Mouse (Mus musculus) intestine, postnatal 0 days (tissue): Measurements from ENCODE around the gene Nfatc3. TPM values are rescaled to one million over a fixed set of nuclear protein-coding genes. Genes with fewer than 3 reads are reported as not detected.

Source experiments
- ATAC-seq: fragments of 200-750 bp; cut with Nextera tagmentation; 2 replicates; pipeline ENCODE4 v1.8.0; 2017; ENCODE audit warnings: mild to moderate bottlenecking, moderate TSS enrichment, moderate library complexity
- H3K27ac ChIP-seq: fragments of 300-500 bp; sonication (generic); 2 replicates; pipeline ENCODE4 v1.5.1; 2014; ENCODE audit warnings: mild to moderate bottlenecking, low read depth, low read length, moderate library complexity
- H3K27me3 ChIP-seq: fragments of 300-500 bp; sonication (generic); replicated peaks from 2 replicates; pipeline ENCODE4 v1.6.1; 2014; ENCODE audit warnings: low read length, mixed read lengths; ENCODE audit not compliant: control insufficient read depth, insufficient read depth
- H3K36me3 ChIP-seq: fragments of 300-500 bp; sonication (generic); 2 replicates; pipeline ENCODE4 v1.6.1; 2014; ENCODE audit warnings: mild to moderate bottlenecking, moderate library complexity; ENCODE audit not compliant: control insufficient read depth, insufficient read depth
- H3K4me1 ChIP-seq: fragments of 300-500 bp; sonication (generic); replicated peaks from 2 replicates; pipeline ENCODE4 v1.6.1; 2014; ENCODE audit warnings: antibody characterized with exemption, low read length, mixed read lengths; ENCODE audit not compliant: control insufficient read depth, insufficient read depth
- H3K4me2 ChIP-seq: fragments of 300-500 bp; sonication (generic); replicated peaks from 2 replicates; pipeline ENCODE4 v1.6.1; 2014; ENCODE audit warnings: low read depth, mild to moderate bottlenecking, moderate library complexity
- H3K4me3 ChIP-seq: fragments of 300-500 bp; sonication (generic); 2 replicates; pipeline ENCODE4 v1.5.1; 2014; ENCODE audit warnings: low read depth, low read length
- H3K9ac ChIP-seq: fragments of 300-500 bp; sonication (generic); 2 replicates; pipeline ENCODE4 v1.6.1; 2014; ENCODE audit warnings: mild to moderate bottlenecking, low read depth, low read length
- H3K9me3 ChIP-seq: fragments of 300-500 bp; sonication (generic); 2 replicates; pipeline ENCODE4 v1.6.1; 2016; ENCODE audit warnings: mixed run types; ENCODE audit not compliant: control insufficient read depth
- CTCF ChIP-seq: sonication (generic); IDR thresholded peaks from 2 replicates; pipeline ENCODE4 v1.5.1; 2016; ENCODE audit warnings: low read depth, mild to moderate bottlenecking, control low read depth, antibody characterized with exemption, moderate library complexity
- WGBS: fragments of 180-500 bp; shearing (Covaris S2); extraction: QIAGEN DNeasy Blood & Tissue Kit; methylation state at CpG from one replicate; pipeline ENCODE4 v1.1.7; 2014; 5-methylcytosine and 5-hydroxymethylcytosine counted together
- polyA plus RNA-seq: library from polyadenylated mRNA; unstranded; fragments of >200 nt; fragmentation: Nextera tagmentation; extraction: Ambion mirVana; gene quantifications from 2 replicates; pipeline ENCODE4 v1.2.1, GENCODE M21; 2015

Nfatc3 gene
- polyA plus RNA-seq, 1 experiment from 2014 or later = 3.1 TPM

DNA sequence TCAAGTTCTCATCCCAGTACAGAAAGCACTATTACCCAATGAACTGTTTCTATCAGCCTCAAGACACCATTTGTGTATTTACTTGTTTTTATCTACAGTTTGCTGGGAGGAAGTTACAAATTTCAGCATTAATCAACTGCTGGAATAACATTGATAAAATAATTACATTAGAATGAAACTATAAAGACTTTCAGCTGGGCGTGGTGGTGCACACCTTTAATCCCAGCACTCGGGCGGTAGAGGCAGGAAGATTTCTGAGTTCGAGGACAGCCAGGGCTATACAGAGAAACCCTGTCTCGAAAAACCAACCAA, 17.2 kb downstream of the Nfatc3 start:
- Histone ChIP-seq H3K9ac (no peak overlapping the region), H3K36me3 (peaks cover 9% of the 10 kb centered on the region; the same call in 1 of the 2 replicates), H3K27ac (no peak overlapping the region), H3K4me2 (no peak overlapping the region), H3K27me3 (no peaks in the 10 kb centered on the region), H3K4me1 (no peaks in the 10 kb centered on the region), H3K9me3 (no peaks in the 10 kb centered on the region), H3K4me3 (no peak overlapping the region)
- ATAC-seq = no peak
- WGBS = 85% methylated on average over 5 of the region's 5 CpGs
- no peak for TF ChIP-seq CTCF

DNA sequence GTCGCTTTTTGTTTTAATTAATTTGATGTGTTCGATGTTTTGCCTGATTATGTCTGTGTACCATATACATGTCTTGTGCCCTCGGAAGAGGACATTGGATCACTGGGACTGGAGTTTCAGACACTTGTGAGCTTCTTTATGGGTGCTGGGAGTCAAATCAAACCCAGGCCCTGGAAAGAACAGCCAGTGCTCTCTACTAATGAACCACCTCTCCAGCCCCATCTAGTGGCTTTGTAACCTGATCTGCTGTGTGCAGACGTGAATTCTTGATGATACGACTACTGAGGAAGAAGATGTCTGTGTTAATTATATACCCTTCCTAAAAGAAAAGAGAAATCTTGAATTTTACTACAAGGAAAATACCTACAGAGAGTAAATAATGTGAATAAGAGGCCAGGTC, 18.0 kb downstream of the Nfatc3 start:
- no peak overlapping the region for H3K4me3 ChIP-seq
- H3K4me1 ChIP-seq = no peaks in the 10 kb centered on the region
- ATAC-seq = no peak
- no peak overlapping the region for H3K4me2 ChIP-seq
- H3K9ac ChIP-seq = no peak overlapping the region
- H3K36me3 ChIP-seq = peaks cover 15% of the 10 kb centered on the region
- WGBS = 80% methylated on average over 5 of the region's 5 CpGs
- H3K27me3 ChIP-seq = no peaks in the 10 kb centered on the region
- no peaks in the 10 kb centered on the region for H3K9me3 ChIP-seq
- TF ChIP-seq CTCF = peak; percentile 67
- H3K27ac ChIP-seq = no peak overlapping the region

DNA sequence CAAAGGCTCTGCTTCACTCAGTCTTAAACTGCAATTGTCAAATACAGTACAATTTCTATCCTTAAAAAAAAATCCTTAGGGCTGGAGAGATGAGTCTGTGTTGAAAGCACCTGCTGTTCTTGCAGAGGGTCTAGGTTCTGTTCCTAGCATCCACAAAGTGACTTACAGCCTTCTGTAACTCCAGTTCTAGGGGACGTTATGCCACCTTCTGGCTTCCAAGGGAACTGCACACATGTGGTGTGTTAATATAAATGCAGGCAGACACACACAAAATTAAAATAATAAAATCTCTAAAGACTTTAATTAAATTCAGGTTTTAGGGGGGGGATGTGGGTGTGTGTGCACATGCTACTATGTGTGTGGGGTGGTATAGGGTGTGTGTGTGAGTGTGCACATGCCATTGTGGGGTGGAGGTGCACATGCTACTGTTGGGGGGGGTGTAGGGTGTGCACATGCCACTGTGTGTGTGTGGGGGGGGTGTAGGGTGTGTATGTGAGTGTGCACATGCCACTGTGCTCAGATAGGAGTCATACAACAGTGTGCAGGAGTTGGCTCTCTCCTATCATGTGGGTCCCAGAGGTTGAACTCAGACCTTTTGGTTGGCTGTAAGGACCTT, 18.9 kb downstream of the Nfatc3 start:
- Histone ChIP-seq H3K9me3 (no peaks in the 10 kb centered on the region), H3K27me3 (no peaks in the 10 kb centered on the region), H3K36me3 (peaks cover 16% of the 10 kb centered on the region), H3K4me3 (no peak overlapping the region), H3K9ac (no peak overlapping the region), H3K27ac (no peak overlapping the region), H3K4me1 (no peaks in the 10 kb centered on the region), H3K4me2 (no peak overlapping the region)
- peak; percentile 49 for TF ChIP-seq CTCF
- WGBS = 90% methylated on average over 1 of the region's 1 CpGs
- ATAC-seq = no peak

DNA sequence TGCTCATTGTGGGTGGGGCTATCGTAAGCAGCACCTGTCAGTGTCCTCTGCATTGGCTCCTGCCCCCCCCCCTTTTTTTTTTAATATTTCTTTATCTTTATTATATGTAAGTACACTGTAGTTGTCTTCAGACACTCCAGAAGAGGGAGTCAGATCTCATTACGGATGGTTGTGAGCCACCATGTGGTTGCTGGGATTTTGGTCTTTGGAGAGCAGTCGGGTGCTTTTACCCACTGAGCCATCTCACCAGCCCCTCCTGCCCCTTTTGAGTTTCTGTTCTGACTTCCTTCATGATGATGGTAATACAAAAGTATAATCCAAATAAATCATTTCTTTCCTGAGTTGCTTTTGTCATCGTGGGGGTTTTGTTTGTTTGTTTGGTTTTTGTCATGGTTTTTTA, 43.7 kb downstream of the Nfatc3 start:
- Histone ChIP-seq H3K4me3 (no peak overlapping the region), H3K36me3 (peaks cover 29% of the 10 kb centered on the region), H3K4me1 (no peaks in the 10 kb centered on the region), H3K27ac (no peak overlapping the region), H3K4me2 (no peak overlapping the region), H3K27me3 (no peaks in the 10 kb centered on the region), H3K9me3 (no peaks in the 10 kb centered on the region), H3K9ac (no peak overlapping the region)
- WGBS = 80% methylated on average over 4 of the region's 4 CpGs
- no peak for TF ChIP-seq CTCF
- no peak for ATAC-seq

DNA sequence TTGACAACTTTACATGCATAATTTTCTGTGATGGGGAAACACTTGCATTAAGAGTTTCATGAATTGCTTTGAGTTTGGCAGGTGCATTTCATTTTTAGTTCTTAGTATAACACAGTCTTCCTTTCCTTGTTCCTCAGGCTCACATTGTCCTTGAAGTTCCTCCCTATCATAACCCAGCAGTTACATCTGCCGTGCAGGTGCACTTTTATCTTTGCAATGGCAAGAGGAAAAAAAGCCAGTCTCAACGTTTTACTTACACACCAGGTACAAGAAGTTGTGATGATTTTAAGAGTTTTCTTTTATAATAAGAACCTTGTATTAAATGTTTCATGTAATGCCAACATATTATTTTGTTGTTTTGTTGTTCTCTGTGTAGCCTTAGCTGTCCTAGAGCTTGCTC, 45.2 kb downstream of the Nfatc3 start:
- Histone ChIP-seq H3K27me3 (no peaks in the 10 kb centered on the region), H3K27ac (no peak overlapping the region), H3K36me3 (peaks cover 40% of the 10 kb centered on the region), H3K4me1 (no peaks in the 10 kb centered on the region), H3K9me3 (no peaks in the 10 kb centered on the region), H3K9ac (no peak overlapping the region), H3K4me3 (no peak overlapping the region), H3K4me2 (no peak overlapping the region)
- no peak for TF ChIP-seq CTCF
- 64% methylated on average over 2 of the region's 2 CpGs for WGBS
- no peak for ATAC-seq

DNA sequence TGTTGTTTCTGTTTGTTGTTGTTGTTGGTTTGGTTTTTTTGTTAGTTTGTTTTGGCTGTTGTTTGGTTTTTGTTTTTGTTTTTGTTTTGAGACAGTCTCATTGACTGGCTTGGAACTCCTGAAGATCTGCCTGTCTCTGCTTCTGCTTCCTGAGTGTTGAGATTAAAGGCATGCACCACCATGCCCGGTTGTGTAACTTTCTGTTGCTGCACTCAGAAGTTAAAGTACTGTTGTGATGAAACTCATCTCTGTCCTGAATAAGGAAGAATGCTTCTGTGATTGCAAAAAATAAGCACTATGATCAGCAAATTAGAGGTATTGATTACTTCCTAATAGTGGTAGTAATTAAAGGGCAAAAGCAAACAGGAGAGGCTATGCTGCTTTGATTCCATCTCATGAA, 47.6 kb downstream of the Nfatc3 start:
- Histone ChIP-seq H3K9ac (no peak overlapping the region), H3K4me1 (no peaks in the 10 kb centered on the region), H3K4me2 (no peak overlapping the region), H3K27me3 (no peaks in the 10 kb centered on the region), H3K4me3 (no peak overlapping the region), H3K9me3 (no peaks in the 10 kb centered on the region), H3K36me3 (peaks cover 50% of the 10 kb centered on the region), H3K27ac (no peak overlapping the region)
- no peak for TF ChIP-seq CTCF
- no peak for ATAC-seq
- WGBS = 77% methylated on average over 1 of the region's 1 CpGs

DNA sequence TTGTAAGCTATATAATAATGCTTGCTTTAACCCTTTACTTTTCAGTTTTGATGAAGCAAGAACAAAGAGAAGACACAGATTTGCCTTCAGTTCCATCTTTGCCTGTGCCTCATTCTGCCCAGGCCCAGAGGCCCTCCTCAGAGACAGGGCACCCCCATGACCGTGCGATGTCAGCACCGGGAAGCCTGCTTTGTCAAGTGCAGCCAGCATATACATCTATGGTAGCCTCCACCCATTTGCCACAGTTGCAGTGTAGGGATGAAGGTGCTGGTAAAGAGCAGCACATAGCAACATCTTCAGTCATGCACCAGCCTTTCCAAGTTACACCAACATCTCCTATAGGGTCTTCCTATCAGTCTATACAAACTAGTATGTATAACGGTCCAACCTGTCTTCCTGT, 49.4 kb downstream of the Nfatc3 start:
- 93% methylated on average over 4 of the region's 4 CpGs for WGBS
- no peak for TF ChIP-seq CTCF
- Histone ChIP-seq H3K27ac (no peak overlapping the region), H3K4me2 (no peak overlapping the region), H3K27me3 (no peaks in the 10 kb centered on the region), H3K4me1 (no peaks in the 10 kb centered on the region), H3K36me3 (peaks cover 35% of the 10 kb centered on the region), H3K9ac (no peak overlapping the region), H3K4me3 (no peak overlapping the region), H3K9me3 (no peaks in the 10 kb centered on the region)
- ATAC-seq = no peak
